Mouse (Mus musculus) kidney, postnatal 0 days (tissue): Measurements from ENCODE around the gene Rad51c. TPM values are rescaled to one million over a fixed set of nuclear protein-coding genes. Genes with fewer than 3 reads are reported as not detected.

Experiments used
- ATAC-seq: fragments of 200-750 bp; cut with Nextera tagmentation; replicated peaks from 2 replicates; pipeline ENCODE4 v1.8.0; 2017; ENCODE audit warnings: low read depth, moderate number of reproducible peaks, moderate TSS enrichment, moderate library complexity; ENCODE audit not compliant: low FRiP score
- DNase-seq: peaks from one replicate; pipeline ENCODE4 v3.0.0-alpha.2; 2016; ENCODE audit warnings: low spot score
- H3K27ac ChIP-seq: fragments of 300-500 bp; sonication (generic); 2 replicates; pipeline ENCODE4 v1.5.1; 2014; ENCODE audit warnings: mild to moderate bottlenecking
- H3K27me3 ChIP-seq: fragments of 300-500 bp; sonication (generic); 2 replicates; pipeline ENCODE4 v1.6.1; 2014; ENCODE audit warnings: low read length, mixed read lengths; ENCODE audit not compliant: insufficient read depth
- H3K36me3 ChIP-seq: fragments of 300-500 bp; sonication (generic); 2 replicates; pipeline ENCODE4 v1.6.1; 2014; ENCODE audit warnings: low read length, mixed read lengths; ENCODE audit not compliant: insufficient read depth
- H3K4me1 ChIP-seq: fragments of 300-500 bp; sonication (generic); replicated peaks from 2 replicates; pipeline ENCODE4 v1.6.1; 2014; ENCODE audit warnings: antibody characterized with exemption, low read length, mixed read lengths; ENCODE audit not compliant: insufficient read depth
- H3K4me2 ChIP-seq: fragments of 300-500 bp; sonication (generic); 2 replicates; pipeline ENCODE4 v1.6.1; 2014; ENCODE audit warnings: mild to moderate bottlenecking, low read length, moderate library complexity, mixed read lengths
- H3K4me3 ChIP-seq: fragments of 300-500 bp; sonication (generic); replicated peaks from 2 replicates; pipeline ENCODE4 v1.5.1; 2014; ENCODE audit warnings: low read depth, low read length
- H3K9ac ChIP-seq: fragments of 300-500 bp; sonication (generic); 2 replicates; pipeline ENCODE4 v1.6.1; 2014; ENCODE audit warnings: low read depth, low read length
- H3K9me3 ChIP-seq: fragments of 300-500 bp; sonication (generic); replicated peaks from 2 replicates; pipeline ENCODE4 v1.6.1; 2016; ENCODE audit warnings: low read length, inconsistent platforms, mixed read lengths
- CTCF ChIP-seq: IDR thresholded peaks from 2 replicates; pipeline ENCODE4 v1.5.1; 2016; ENCODE audit warnings: antibody characterized with exemption, low read depth, mild to moderate bottlenecking, moderate library complexity
- WGBS: fragments of 180-500 bp; shearing (Covaris S2); extraction: QIAGEN DNeasy Blood & Tissue Kit; methylation state at CpG from one replicate; pipeline ENCODE4 v1.1.7; 2014; 5-methylcytosine and 5-hydroxymethylcytosine counted together
- polyA plus RNA-seq: library from polyadenylated mRNA; unstranded; fragments of >200 nt; fragmentation: Nextera tagmentation; extraction: Ambion mirVana; gene quantifications from 2 replicates; pipeline ENCODE4 v1.2.1, GENCODE M21; 2015

Gene Rad51c
- polyA plus RNA-seq, 1 experiment from 2014 or later, result 3.5 TPM

GRCm38 (mm10) chr11:87404111-87404853 is 472 bp downstream of the Rad51c start:
- peak; percentile 94 for DNase-seq
- Histone ChIP-seq H3K9me3 (no peaks in the 10 kb centered on the region), H3K27me3 (no peaks in the 10 kb centered on the region), H3K9ac (peak overlapping the region; percentile 59), H3K4me2 (peak overlapping the region; percentile 74), H3K4me1 (no peaks in the 10 kb centered on the region), H3K36me3 (no peaks in the 10 kb centered on the region), H3K27ac (peak overlapping the region; percentile 74), H3K4me3 (peak overlapping the region; percentile 56)
- 0 out of 2 replicates have a peak, but pooled peaks have one; percentile 14 for TF ChIP-seq CTCF
- 2% methylated on average over 58 of the region's 58 CpGs for WGBS
- peak; percentile 89 for ATAC-seq

GRCm38 (mm10) chr11:87398402-87398801 is 6.4 kb downstream of the Rad51c start:
- peak; percentile 29; the same call in 1 of the 2 replicates for TF ChIP-seq CTCF
- ATAC-seq (no peak), DNase-seq (peak; percentile 4)
- Histone ChIP-seq H3K4me1 (no peaks in the 10 kb centered on the region), H3K36me3 (no peaks in the 10 kb centered on the region), H3K4me3 (no peak overlapping the region), H3K4me2 (no peak overlapping the region), H3K9me3 (no peaks in the 10 kb centered on the region), H3K27ac (no peak overlapping the region), H3K27me3 (no peaks in the 10 kb centered on the region), H3K9ac (no peak overlapping the region)
- 89% methylated on average over 2 of the region's 2 CpGs for WGBS

- DNase-seq, result peak; percentile 76
- no peak overlapping the region for H3K9ac ChIP-seq
- H3K4me3 ChIP-seq, result no peak overlapping the region
- no peak overlapping the region for H3K27ac ChIP-seq
- H3K4me1 ChIP-seq, result no peaks in the 10 kb centered on the region
- no peaks in the 10 kb centered on the region for H3K9me3 ChIP-seq
- TF ChIP-seq CTCF, result peak; percentile 79
- H3K36me3 ChIP-seq, result no peaks in the 10 kb centered on the region
- WGBS, result 27% methylated on average over 1 of the region's 1 CpGs
- no peaks in the 10 kb centered on the region for H3K27me3 ChIP-seq
- no peak for ATAC-seq
- H3K4me2 ChIP-seq, result no peak overlapping the region
Measured at GRCm38 (mm10) chr11:87393855-87394254, 10.9 kb downstream of the Rad51c start.

GRCm38 (mm10) chr11:87385676-87386075 is 19.1 kb downstream of the Rad51c start:
- 97% methylated on average over 1 of the region's 1 CpGs for WGBS
- TF ChIP-seq CTCF, result no peak
- Histone ChIP-seq H3K9ac (no peak overlapping the region), H3K9me3 (no peaks in the 10 kb centered on the region), H3K36me3 (no peaks in the 10 kb centered on the region), H3K27me3 (no peaks in the 10 kb centered on the region), H3K27ac (no peak overlapping the region), H3K4me3 (no peak overlapping the region), H3K4me1 (no peaks in the 10 kb centered on the region), H3K4me2 (no peak overlapping the region)
- no peak for DNase-seq
- no peak for ATAC-seq

GRCm38 (mm10) chr11:87384551-87384950 is 20.2 kb downstream of the Rad51c start:
- WGBS, result 93% methylated on average over 4 of the region's 4 CpGs
- H3K4me1 ChIP-seq, result no peaks in the 10 kb centered on the region
- no peak for ATAC-seq
- no peak overlapping the region for H3K27ac ChIP-seq
- no peak overlapping the region for H3K9ac ChIP-seq
- H3K36me3 ChIP-seq, result no peaks in the 10 kb centered on the region
- TF ChIP-seq CTCF, result no peak
- H3K27me3 ChIP-seq, result no peaks in the 10 kb centered on the region
- no peak for DNase-seq
- H3K4me2 ChIP-seq, result no peak overlapping the region
- no peak overlapping the region for H3K4me3 ChIP-seq
- no peaks in the 10 kb centered on the region for H3K9me3 ChIP-seq

GRCm38 (mm10) chr11:87367865-87368580 is 36.7 kb downstream of the Rad51c start:
- Histone ChIP-seq H3K9me3 (no peaks in the 10 kb centered on the region), H3K36me3 (no peaks in the 10 kb centered on the region), H3K4me1 (no peaks in the 10 kb centered on the region), H3K27me3 (no peaks in the 10 kb centered on the region), H3K9ac (no peak overlapping the region), H3K4me2 (no peak overlapping the region), H3K27ac (no peak overlapping the region), H3K4me3 (no peak overlapping the region)
- DNase-seq (no peak), ATAC-seq (no peak)
- 82% methylated on average over 9 of the region's 9 CpGs for WGBS
- no peak for TF ChIP-seq CTCF
